Mouse (Mus musculus) CH12.LX (cell line): Measurements from ENCODE around the gene Smad9. TPM values are rescaled to one million over a fixed set of nuclear protein-coding genes. Genes with fewer than 3 reads are reported as not detected.
A peak's percentile ranks its signal among the peaks of the same experiment; 100 is the strongest.

Source experiments
- DNase-seq: peaks from one replicate; pipeline ENCODE4 v3.0.0-alpha.2; 2013; ENCODE audit errors: extremely low read depth
- H3K27ac ChIP-seq: 2 replicates; pipeline ENCODE4 v1.5.1; 2012; ENCODE audit warnings: low read depth, mild to moderate bottlenecking, control low read depth, moderate library complexity; ENCODE audit not compliant: insufficient read depth
- H3K27me3 ChIP-seq: replicated peaks from 2 replicates; pipeline ENCODE3; 2012; ENCODE audit warnings: inconsistent platforms
- H3K36me3 ChIP-seq, 2 experiments: replicated peaks in 1 of 2; 2 replicates each; pipeline versions ENCODE3 to v1.6.1; 2012; ENCODE audit warnings: inconsistent platforms in 1 of 2, low read length in 1 of 2, mild to moderate bottlenecking in 1 of 2, mixed read lengths in 1 of 2, moderate library complexity in 1 of 2; ENCODE audit not compliant: control insufficient read depth in 1 of 2, insufficient read depth in 1 of 2
- H3K4me1 ChIP-seq, 2 experiments: 2 replicates each; pipeline ENCODE4 v1.6.1; 2012; ENCODE audit warnings: inconsistent platforms in 1 of 2, moderate library complexity in 1 of 2; ENCODE audit not compliant: insufficient read depth in 2 of 2, control insufficient read depth in 1 of 2
- H3K4me2 ChIP-seq: 2 replicates; pipeline ENCODE4 v1.6.1; 2012; ENCODE audit warnings: low read depth, mild to moderate bottlenecking, control low read depth; ENCODE audit not compliant: poor library complexity, insufficient read depth, severe bottlenecking
- H3K4me3 ChIP-seq, 3 experiments: fragments of 150-350 bp in 1 of 3; sonication (generic) in 1 of 3; replicated peaks in 1 of 3; 2 replicates each; pipeline versions ENCODE3 to v1.5.1; 2011 to 2012; ENCODE audit warnings: low read depth in 2 of 3, low read length in 2 of 3, mild to moderate bottlenecking in 2 of 3, moderate library complexity in 2 of 3, control low read depth in 1 of 3, improper control_type of control experiment in 1 of 3, inconsistent platforms in 1 of 3, mixed read lengths in 1 of 3; ENCODE audit not compliant: poor library complexity in 1 of 3
- H3K79me2 ChIP-seq: replicated peaks from 2 replicates; pipeline ENCODE4 v1.6.1; 2012; ENCODE audit warnings: mild to moderate bottlenecking, moderate library complexity; ENCODE audit not compliant: control insufficient read depth, poor library complexity, insufficient read depth, severe bottlenecking; ENCODE audit errors: extremely low read depth
- H3K9ac ChIP-seq: 2 replicates; pipeline ENCODE4 v1.6.1; 2012; ENCODE audit warnings: low read depth, mild to moderate bottlenecking, control low read depth, moderate library complexity; ENCODE audit not compliant: insufficient read depth
- H3K9me3 ChIP-seq: replicated peaks from 2 replicates; pipeline ENCODE3; 2012; ENCODE audit warnings: low read length, inconsistent platforms, mixed read lengths
- CHD1 ChIP-seq: IDR thresholded peaks from 2 replicates; pipeline ENCODE4 v1.6.1; 2012; ENCODE audit warnings: low read depth, low read length, improper control_type of control experiment, inconsistent platforms
- CHD2 ChIP-seq: IDR thresholded peaks from 2 replicates; pipeline ENCODE4 v1.6.1; 2011; ENCODE audit warnings: low read length, improper control_type of control experiment
- EP300 ChIP-seq: IDR thresholded peaks from 2 replicates; pipeline ENCODE4 v1.6.1; 2011; ENCODE audit warnings: low read length, improper control_type of control experiment
- GABPA ChIP-seq: IDR thresholded peaks from 2 replicates; pipeline ENCODE4 v1.6.1; 2012; ENCODE audit warnings: low read depth, low read length, improper control_type of control experiment, inconsistent platforms; ENCODE audit not compliant: insufficient replicate concordance
- HCFC1 ChIP-seq: IDR thresholded peaks from 2 replicates; pipeline ENCODE4 v1.6.1; 2012; ENCODE audit warnings: low read depth, mild to moderate bottlenecking, inconsistent platforms, low read length, improper control_type of control experiment
- JUN ChIP-seq: IDR thresholded peaks from 2 replicates; pipeline ENCODE4 v1.6.1; 2011; ENCODE audit warnings: low read depth, mild to moderate bottlenecking, low read length, improper control_type of control experiment, moderate library complexity; ENCODE audit not compliant: insufficient read depth
- JUND ChIP-seq: conservative IDR thresholded peaks from 2 replicates; pipeline ENCODE4 v1.6.1; 2011; ENCODE audit warnings: low read depth, low read length, improper control_type of control experiment
- KAT2A ChIP-seq: IDR thresholded peaks from 2 replicates; pipeline ENCODE4 v1.6.1; 2012; ENCODE audit warnings: low read length, improper control_type of control experiment, inconsistent platforms; ENCODE audit not compliant: insufficient replicate concordance
- MEF2A ChIP-seq: IDR thresholded peaks from 2 replicates; pipeline ENCODE4 v1.6.1; 2014; ENCODE audit warnings: low read depth, mild to moderate bottlenecking, inconsistent platforms, low read length, improper control_type of control experiment, borderline replicate concordance
- NELFE ChIP-seq: IDR thresholded peaks from 2 replicates; pipeline ENCODE4 v1.6.1; 2011; ENCODE audit warnings: low read depth, low read length, improper control_type of control experiment
- POLR2A ChIP-seq: IDR thresholded peaks from 2 replicates; pipeline ENCODE4 v1.6.1; 2011; ENCODE audit warnings: low read depth, mild to moderate bottlenecking, improper control_type of control experiment, low read length
- POLR2AphosphoS2 ChIP-seq: IDR thresholded peaks from 2 replicates; pipeline ENCODE4 v1.6.1; 2011; ENCODE audit warnings: low read depth, low read length, improper control_type of control experiment
- SIN3A ChIP-seq: IDR thresholded peaks from 2 replicates; pipeline ENCODE4 v1.6.1; 2012; ENCODE audit warnings: low read length, improper control_type of control experiment, inconsistent platforms
- TBP ChIP-seq: conservative IDR thresholded peaks from 2 replicates; pipeline ENCODE4 v1.6.1; 2011; ENCODE audit warnings: low read depth, low read length, improper control_type of control experiment
- TCF12 ChIP-seq: IDR thresholded peaks from 2 replicates; pipeline ENCODE4 v1.6.1; 2014; ENCODE audit warnings: low read depth, mild to moderate bottlenecking, inconsistent platforms, low read length, improper control_type of control experiment
- UBTF ChIP-seq: IDR thresholded peaks from 2 replicates; pipeline ENCODE4 v1.6.1; 2012; ENCODE audit warnings: low read depth, mild to moderate bottlenecking, inconsistent platforms, low read length, improper control_type of control experiment, moderate library complexity
- USF2 ChIP-seq: conservative IDR thresholded peaks from 2 replicates; pipeline ENCODE4 v1.6.1; 2011; ENCODE audit warnings: low read depth, low read length, improper control_type of control experiment
- ZKSCAN1 ChIP-seq: IDR thresholded peaks from 2 replicates; pipeline ENCODE4 v1.6.1; 2012; ENCODE audit warnings: low read depth, inconsistent platforms, low read length, improper control_type of control experiment, borderline replicate concordance
- ZNF384 ChIP-seq: IDR thresholded peaks from 2 replicates; pipeline ENCODE4 v1.6.1; 2012; ENCODE audit warnings: low read depth, low read length, improper control_type of control experiment, inconsistent platforms
- dilution Hi-C: fragments of 300-500 bp; cut with MboI; formaldehyde crosslinking; loops from 2 replicates; pipeline ENCODE4 v1.14.3; 2020; ENCODE audit warnings: low sequenced_read_pairs; ENCODE audit not compliant: extremely low pct_unique_long_range_greater_than_20kb, extremely low pct_ligation_motif_present
- in situ Hi-C: fragments of 300-500 bp; cut with MboI; formaldehyde crosslinking; loops from 3 replicates; pipeline ENCODE4 v1.14.3; 2019; ENCODE audit warnings: low sequenced_read_pairs, low pct_ligation_motif_present, low pct_unique_long_range_greater_than_20kb, mixed read lengths
- polyA plus RNA-seq: library from polyadenylated mRNA; unstranded; fragments of >175 nt; gene quantifications from 2 replicates; pipeline ENCODE4 v1.2.1, GENCODE M21; 2012; ENCODE audit warnings: low read depth; ENCODE audit not compliant: insufficient read length
- total RNA-seq, 2 experiments: library from RNA; depleted of rRNA; stranded (reverse); fragments of 300-350 nt in 1 of 2; fragments of >200 nt in 1 of 2; gene quantifications; 2 replicates each; pipeline ENCODE4 v1.2.3; 2012 to 2014

The Smad9 gene
- total and polyA plus RNA-seq, 3 experiments, result 0.13 to 0.23 (median 0.20) TPM

DNA sequence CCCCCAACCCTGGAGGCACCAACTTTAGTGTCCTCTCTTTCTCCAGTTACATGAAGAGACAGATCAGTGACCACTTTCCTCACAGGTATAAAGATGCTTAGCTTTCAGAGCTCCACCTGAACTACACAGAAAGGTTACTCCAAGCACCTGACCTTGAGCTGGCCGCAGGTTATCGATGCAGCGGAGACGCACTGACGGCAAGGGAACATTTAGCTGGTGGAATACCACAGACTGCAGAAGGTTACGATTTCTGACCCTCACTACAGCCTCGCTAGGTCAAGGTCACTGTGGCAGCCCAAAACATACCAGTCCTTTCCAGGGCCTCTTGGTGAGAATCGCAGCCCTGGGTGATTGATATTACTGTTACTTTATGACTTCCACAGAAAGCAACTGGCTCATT is 48.3 kb downstream of the Smad9 start:
- TF ChIP-seq POLR2AphosphoS2 (no peak), JUND (no peak), TCF12 (no peak), TBP (no peak), POLR2A (no peak), SIN3A (no peak), EP300 (no peak), ZNF384 (no peak), GABPA (no peak), ZKSCAN1 (no peak), JUN (no peak), CHD1 (no peak), NELFE (no peak), HCFC1 (no peak), KAT2A (no peak), MEF2A (no peak), CHD2 (no peak)
- H3K27me3 ChIP-seq, result no peaks in the 10 kb centered on the region
- dilution Hi-C loops, result no loop called here

DNA sequence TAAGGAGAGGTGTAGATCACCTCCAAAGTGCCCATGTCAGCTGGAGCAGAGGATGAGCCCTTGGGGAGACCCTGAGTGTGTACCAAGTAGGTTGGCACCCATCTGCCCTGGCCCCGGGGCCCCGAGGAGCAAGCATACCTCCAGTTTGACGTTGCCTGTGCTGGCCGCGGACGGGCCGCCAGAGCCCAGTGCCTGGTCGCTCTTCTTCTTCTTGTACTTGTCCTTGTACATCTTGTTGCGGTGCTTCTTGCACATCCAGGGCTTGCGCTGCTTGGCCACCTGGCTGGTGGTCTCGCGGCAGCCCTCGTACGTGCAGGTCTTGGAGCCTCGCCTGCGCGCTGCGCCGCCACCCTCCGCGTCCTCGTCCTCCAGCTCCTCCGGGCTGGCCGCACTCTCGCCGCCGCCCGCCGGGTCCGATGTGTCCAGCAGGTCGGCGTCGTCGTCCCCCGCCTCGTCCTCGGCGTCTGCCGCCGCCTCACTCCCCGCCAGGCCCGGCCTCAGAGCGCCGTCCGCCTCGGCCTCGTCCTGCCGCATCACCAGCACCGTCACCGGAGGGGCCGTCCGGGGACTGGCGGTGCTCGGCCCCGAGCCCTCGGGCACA is 51.8 kb downstream of the Smad9 start:
- peak; percentile 9; the same call in 1 of the 2 replicates for TF ChIP-seq SIN3A
- peak; percentile 75; the same call in 1 of the 2 replicates for TF ChIP-seq UBTF
- TF ChIP-seq USF2, result no peak
- TF ChIP-seq, all 38 proteins: peak for 2
- Histone ChIP-seq H3K9me3 (no peaks in the 10 kb centered on the region), H3K4me2 (peak overlapping the region; percentile 58; the same call in 1 of the 2 replicates), H3K9ac (peak overlapping the region; percentile 60), H3K36me3 (peaks cover 10 to 23% of the 10 kb centered on the region in 2 experiments), H3K27ac (peak overlapping the region; percentile 14; the same call in 1 of the 2 replicates), H3K27me3 (no peaks in the 10 kb centered on the region), H3K79me2 (peaks cover 10% of the 10 kb centered on the region), H3K4me3 (peak overlapping the region; percentile 74 to 93 (median 79)), H3K4me1 (peaks cover 0 to 23% of the 10 kb centered on the region in 2 experiments; a peak in 3 of 4 replicates)
- DNase-seq, result peak; percentile 10
- dilution Hi-C loops, result no loop called here
- in situ Hi-C loops, result loop anchor here (25.0 kb wide), 1 partner anchor 445 kb away; the partner anchor contains the start of gene Postn

More for the DNA sequence above, 48.3 kb downstream of the Smad9 start:
- Histone ChIP-seq H3K36me3 (peaks cover 10 to 23% of the 10 kb centered on the region in 2 experiments), H3K4me3 (no peak overlapping the region), H3K79me2 (peaks cover 10% of the 10 kb centered on the region), H3K4me2 (no peak overlapping the region), H3K4me1 (peaks cover 0 to 18% of the 10 kb centered on the region in 2 experiments; a peak in 3 of 4 replicates), H3K9ac (no peak overlapping the region), H3K27ac (no peak overlapping the region), H3K9me3 (no peaks in the 10 kb centered on the region)
- DNase-seq, result no peak
- in situ Hi-C loops, result loop anchor here (25.0 kb wide), 1 partner anchor 441 kb away; the partner anchor contains the start of gene Postn
